Mouse (Mus musculus): ENCODE data around the gene Arhgef3.

Gene Arhgef3

DNA sequence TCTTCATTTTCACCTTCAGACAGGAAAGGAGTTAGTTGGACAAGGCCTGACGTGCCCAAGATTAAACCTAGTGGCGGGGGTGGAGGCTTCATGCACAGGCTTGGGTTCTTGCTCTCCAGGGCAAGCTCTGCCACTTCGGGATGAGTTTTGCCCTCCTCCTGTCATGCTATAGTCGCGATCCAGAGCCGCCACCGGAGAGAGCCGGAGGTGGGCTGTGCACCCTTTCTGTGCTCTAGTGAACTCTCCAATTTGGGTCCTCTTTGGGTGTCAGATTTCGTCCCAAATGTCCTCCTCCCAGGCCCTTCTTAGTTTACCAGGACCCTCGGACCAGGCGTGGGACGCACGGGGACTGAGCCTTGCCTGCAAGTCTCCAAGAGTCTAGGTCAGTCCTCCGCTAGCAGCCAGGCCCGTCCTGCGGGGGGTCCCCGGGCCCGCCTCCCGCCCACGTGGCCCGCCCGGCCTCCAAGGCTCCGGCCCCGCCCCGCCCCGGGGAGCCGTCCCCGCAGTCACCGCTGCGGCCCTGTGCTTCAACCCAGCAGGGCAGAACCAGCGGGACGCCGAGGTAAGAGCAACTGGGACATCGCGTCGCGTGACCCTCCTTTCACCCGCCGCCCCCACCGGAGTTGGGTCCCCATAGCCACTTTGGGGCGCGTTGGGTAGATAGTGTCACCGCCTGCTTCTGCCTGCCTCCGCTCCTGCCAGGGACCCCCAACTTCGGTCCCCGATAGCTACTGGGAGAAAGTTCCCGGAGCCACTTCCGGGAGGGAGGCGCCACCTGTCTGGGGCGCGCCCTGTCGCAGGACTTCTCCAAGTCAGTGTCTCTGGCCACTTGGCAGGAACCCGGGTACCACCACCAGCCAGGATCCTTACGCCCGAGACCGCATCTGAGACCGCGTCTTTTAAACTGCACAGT lies at the start of gene Arhgef3:
Gene Arhgef3, plus strand, starts transcription at position 538 of the 913 bp plus-strand sequence.
- DNase-seq = peak; percentile 66 to 73

DNA sequence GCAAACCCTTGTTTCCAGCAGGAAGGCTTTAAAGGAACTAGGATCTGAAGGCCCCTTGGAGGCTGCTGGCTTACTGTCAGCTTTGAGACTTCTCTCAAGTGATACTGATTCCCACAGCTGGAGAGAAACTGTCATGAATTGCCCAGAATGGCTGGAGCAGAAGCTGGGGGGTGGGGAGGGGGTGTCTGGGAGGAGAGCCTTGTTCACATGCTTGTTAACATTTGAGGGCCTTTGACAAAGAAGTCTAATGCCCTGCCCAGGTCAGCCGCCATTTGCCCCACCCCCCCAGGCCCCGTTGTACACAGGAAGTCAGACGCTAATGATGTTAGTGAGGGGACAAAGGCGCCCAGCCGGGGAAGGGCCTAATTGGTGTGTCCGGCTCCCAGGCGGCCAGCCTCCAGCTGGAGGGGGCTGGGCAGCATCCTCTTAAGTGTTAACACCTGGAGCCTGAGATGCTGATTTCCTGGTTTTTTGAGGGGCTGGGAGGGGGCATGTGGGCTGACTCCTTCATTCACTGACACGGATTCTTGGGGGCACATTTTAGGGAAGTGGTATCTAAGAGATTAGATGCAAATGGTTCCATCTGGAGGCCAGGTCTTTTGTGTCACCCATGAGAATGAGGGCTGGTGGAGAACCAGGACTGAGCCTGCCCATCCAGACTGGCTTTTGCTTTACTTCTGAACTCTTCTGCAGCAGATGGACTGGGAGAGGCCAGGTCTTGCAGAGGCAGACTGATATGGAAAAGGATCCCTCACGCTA lies 48.3 kb upstream of the Arhgef3 start:
- DNase-seq = peak; percentile 25 to 37

DNA sequence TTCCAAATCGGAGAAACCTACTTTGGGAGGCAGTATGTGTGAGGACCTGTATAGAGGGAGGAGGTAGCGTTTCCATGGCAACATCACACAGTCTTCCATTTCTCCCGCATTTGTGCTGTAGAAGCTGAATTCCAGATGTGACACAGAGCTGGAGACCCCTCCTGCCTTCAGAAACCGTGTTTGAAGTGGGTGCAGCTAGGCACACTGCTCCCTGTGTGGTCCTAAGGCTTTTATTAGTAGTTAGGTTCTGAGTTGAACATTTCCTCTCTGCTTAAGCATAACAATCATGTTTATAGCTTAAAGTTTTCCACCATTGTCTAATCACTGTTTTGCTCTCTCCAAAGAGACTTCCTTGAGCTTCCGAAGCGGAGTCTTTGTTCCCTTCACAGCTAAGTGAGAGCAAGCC lies 46.8 kb upstream of the Arhgef3 start:
- DNase-seq = no peak

DNA sequence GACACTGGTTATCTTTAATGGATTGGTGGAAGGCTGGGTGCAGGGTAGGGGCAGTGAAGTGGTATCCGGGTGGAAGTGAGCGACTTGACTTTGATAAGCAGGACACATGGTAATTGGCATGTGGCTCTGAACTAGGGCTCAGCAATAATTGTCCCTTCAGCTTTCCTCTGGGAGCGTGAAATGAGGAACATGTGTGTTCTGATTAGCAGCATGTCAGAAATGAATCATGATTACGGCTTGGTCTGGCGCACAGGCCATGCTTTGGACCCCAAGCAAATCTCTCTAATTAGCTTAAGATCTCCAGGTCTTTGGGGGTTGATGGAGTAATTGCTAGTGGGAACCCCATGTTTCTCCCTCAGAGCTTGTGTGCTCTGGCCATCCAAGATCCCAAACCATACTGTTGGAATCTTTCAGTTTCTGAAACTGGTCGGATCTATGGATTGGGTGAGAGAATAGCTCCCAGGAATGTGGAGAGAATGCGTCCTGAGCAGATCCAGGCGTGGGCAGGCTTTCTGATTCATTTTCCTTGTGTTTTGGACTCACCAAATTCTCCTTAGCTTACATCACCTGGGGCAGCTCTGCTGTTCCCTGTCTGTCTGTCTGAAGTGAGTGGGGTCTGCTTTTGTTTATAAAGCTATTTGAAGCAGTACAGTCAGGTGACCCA lies 45.1 kb upstream of the Arhgef3 start:
- DNase-seq = no peak

DNA sequence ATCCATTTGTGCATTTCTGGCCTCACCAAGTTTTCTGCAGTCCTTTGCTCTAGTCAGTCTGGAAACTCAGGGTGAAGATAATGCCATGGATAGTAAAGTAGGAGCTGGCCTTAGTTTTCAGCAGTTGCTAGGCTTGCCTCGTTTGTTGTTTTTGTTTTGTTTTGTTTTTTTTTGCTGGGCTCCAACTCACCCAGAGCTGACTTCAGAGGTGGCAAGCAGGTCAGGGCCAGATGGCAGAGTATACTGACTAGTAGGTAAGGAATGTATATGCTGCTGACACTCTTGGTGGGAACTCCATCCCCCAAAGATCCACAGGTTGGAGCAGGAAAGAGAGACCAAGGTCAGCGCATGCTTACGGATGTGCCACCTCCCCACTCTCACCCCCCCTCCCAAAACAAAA lies 44.6 kb upstream of the Arhgef3 start:
- no peak for DNase-seq

DNA sequence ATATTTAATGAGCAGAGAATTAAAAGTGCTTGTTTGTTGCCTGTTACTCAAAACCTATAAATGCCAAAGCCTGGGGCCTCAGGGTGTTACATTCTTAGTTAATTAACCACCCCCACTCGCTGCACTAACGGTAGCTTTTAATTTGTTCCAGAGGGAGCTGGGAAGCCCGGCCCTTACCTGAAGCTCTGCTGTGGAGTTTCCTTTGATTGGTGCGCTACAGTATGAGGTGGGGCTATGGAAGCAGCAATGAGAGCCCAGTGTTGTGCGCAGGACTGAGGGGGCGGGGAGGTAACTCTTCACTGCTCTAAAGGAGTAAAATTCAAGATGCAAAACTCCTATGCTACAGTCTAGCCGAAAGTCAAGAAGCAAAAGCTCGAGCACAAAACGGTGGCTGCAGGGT lies 43.9 kb upstream of the Arhgef3 start:
- no peak for DNase-seq

DNA sequence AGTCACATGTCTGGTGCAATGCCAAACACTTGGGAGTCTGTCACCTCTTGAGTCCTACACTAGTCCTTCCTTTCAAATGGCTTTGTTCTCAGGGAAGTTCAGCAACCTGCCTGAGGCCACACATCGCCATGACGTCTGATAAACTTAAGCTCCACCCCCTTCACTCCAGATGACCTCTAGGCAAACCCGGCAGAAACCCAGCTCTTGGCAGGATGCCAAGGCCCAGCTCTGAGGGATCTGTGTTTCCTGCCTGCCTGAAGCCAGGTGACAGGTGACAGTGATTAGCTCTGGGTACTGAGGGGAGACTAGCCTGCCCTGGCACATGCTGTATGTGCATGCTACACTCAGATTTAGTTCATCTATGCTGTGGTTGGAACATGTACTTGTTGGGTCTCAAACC lies 42.7 kb upstream of the Arhgef3 start:
- peak; percentile 53 to 71 for DNase-seq

DNA sequence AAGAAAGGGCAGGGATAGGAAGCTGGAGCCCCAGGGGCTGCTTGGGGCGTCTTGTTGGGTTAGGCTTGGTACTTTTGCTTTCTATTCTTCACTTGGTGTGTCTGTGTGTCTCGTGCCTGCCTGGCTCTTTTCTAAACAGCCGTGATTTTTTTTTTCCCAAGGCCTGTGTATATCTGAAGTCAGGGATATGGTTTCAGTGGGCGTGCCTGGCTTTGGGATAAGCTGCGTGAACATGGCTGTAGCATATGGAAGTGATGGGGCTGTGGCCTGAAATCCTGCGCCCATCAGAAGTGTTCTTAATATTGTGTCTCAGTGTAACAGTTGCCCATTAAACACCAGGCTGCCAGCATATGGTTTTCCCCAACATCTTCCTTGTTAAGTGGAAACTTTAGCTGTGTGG lies 39.6 kb upstream of the Arhgef3 start:
- DNase-seq = no peak

DNA sequence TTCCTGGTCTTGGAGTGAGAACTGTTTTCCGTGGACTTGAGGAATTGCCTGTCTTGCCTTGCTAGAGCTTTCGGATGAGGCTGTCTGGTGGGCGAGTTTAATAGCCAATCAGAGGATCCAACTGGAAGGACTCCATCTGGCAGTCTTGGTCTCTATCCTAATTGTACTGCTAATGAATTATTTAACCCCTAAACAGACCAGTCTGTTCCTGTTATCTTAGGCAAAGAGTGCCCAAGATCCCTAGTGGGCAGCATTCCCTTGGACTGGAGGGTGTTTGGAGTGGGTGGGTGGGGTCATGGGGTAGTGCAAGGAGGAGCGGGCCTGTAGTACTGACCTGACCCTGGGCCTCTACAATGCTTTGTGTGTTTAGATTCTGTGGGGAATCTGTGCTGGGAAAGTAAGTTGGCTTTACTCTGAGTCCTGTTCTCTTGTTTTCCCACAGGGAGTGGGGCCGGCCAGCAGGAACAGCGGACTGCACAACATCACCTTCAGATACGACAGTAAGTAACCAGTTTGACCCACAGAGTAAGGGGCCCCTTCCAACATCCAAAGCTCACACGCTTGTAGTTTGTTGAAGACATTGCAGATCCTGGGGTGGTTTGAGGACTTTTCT lies 38.7 kb upstream of the Arhgef3 start:
- DNase-seq = no peak

DNA sequence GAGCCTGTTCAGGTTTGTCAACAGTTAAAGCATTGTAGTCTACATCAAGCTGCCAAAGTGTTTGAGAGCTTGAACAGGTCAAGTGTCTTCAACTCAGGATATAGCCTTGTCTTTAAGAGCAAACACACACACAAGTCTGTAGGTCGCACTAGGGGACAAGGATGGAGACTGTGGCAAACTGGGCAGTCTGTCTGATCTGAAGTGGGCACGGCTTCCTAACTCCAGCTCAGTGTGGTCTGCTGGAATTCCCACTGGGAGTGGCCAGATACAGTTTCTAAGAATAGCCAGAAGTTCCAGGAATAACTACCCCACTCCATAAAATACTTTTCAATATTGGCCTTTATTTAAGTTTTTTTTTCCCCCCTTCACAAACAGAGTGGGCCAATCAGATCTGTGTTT lies 38.2 kb upstream of the Arhgef3 start:
- no peak for DNase-seq

DNA sequence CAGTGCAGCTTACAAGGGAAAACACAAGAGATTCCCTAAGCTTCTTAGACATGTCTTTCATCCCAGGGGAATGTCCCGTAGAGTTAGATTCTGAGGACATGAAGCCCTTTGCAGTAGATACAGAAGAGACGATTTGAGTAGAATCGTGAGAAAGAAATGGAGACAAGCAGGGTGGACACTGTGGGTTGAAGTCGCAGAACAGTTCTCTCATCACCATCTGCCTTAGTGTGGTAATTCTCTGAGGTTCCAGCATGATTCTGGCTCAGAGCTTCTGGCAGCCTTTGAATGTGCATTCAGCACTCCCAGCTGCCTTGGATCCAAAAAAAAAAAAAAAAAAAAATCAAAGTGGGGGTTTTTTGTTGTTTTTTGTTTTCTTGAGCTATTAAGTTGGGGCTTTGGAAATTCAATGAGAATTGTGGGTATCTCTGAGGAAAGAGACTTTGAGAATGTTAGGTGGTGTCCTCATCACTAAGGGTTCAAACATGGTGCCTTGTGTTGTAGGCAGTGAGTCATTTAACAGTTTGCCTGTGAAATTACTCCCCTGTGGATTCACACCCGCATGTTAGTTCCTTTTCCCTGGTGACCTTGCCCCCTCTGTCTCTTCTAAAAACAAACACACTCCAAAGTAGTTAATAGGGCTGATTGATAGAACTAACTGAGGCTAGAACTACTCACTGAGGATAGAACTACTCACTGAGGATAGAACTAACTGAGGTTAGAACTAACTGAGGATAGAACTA lies 33.0 kb upstream of the Arhgef3 start:
- no peak for DNase-seq

DNA sequence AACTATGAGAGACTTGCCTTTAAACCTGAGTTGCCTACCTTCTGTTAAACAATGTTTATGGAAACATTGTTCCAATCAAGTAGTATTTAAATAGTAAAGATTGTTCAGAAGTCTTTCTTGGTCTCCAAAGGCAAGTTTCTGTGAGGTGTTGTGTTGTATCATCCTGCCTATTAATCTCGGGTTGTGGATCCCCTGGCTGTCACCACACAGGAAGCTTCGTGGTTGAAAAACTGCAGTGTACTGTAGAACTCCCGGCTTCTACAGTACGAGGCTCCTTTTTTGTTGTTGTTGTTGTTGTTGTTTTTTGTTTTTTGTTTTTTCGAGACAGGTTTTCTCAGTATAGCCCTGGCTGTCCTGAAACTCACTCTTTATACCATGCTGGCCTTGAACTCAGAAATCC lies 29.2 kb upstream of the Arhgef3 start:
- DNase-seq = no peak

DNA sequence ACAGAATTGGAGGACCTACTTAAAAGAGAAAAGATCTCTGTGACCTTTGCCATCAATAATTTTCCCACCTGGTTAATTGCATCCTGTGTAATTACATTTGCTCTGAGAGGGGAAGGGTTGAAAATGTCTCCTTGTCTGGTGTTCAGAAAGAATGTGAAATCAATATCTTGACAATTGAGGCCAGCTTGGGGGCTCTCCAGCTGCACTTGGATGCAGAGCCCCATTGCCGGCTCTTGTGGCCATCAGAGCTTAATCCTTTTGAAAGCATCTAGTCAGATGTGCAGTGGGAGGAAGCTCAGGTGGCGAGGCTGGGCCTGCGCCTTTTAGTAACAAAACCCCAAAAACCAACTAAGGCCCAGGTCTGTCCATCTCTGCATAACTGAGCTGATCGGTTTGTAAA lies 28.7 kb upstream of the Arhgef3 start:
- DNase-seq = no peak

DNA sequence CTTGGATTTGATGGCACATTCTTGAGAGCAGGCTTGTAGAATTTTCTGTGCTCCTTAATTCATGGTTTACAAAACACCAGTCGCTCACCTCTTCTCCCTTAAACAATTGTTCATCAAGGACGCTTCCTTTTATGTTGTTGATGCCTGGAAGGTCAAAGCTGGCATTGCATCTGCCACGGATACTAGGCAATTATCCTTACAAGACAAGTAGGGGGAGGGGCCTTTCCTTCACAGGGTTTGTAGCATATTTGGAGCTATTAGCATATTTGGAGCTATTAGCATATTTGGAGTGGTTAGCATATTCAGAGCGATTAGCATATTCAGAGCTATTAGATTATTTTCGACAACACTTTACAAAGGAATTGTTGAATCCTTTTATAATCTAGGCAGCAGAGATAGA lies 20.5 kb upstream of the Arhgef3 start:
- DNase-seq = no peak

DNA sequence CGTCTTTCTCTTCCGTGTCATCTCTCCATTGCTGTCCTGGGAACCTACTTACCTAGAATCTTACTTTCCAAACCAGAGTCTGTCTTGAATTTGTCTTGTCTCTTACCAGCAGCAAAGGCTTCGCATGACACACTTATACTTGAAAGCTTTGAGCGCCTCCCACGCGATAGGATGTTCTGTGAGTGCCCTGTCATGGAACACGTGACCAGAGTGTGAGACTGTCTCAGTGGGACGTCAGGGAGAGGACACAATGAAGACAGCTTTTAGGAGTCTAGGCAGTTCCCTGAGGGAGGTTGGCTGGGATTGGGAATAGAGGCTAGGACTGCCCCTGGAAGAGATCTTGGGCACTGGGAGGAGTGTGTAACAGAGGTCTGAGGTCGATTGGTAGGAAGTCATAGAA lies 18.6 kb upstream of the Arhgef3 start:
- no peak for DNase-seq

DNA sequence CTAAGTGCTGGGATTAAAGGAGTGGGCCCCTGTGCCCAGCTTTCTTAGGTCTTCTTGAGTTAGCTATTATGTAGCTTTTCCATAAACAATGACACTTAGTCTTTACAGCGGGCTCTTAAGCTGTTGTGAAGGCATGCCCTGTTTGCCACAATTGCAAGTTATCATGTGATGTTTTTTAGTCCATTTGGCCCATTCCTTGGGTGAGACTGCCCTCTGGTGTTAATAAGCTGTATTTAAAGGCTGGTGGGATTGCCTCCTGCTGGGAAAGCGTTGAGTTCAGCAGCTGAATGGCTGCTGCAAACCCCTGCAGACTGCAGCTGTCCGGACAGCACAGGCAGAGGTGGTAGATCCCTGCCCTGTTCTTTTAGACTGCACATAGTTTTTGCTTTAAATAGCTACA lies 17.9 kb upstream of the Arhgef3 start:
- peak; percentile 60 to 71 for DNase-seq

DNA sequence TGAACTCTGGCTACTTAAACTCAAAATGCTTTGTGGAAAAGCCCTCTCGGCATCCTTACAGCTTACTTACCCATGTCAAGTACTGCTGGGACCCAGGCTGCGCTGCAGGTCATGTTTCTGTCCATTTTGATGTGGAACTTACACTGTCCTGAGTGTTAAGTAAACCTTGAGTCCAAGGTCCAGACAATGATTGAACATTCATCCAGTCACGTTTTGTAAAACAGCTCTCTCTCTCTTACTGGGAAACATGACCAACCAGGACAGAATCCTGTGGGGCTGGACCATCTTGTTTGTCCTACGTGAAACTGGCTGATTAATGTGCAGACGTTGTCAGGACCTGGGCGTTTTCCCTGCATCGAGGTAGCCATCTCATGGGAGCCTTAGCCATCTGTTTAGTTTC lies 13.0 kb upstream of the Arhgef3 start:
- DNase-seq = no peak

DNA sequence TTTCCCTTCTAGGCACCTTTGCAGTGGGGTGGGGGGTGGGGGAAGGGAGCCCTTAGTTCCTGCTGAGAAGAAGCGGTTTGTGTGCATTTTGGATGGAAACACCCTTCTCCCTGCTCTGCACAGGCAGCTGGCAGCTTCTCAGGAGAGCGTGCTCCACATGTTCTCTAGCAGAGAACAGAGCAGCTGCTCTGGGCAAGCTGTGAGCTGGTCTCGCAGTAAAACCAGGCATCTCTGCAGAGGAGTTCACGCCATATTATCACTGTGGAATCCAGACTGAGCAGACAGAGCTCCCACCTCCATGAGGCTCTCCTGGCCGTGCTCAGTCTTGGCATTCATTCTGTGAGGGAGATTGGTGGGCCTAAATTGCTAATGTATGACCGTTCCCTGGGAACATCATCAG lies 12.0 kb upstream of the Arhgef3 start:
- no peak for DNase-seq

DNA sequence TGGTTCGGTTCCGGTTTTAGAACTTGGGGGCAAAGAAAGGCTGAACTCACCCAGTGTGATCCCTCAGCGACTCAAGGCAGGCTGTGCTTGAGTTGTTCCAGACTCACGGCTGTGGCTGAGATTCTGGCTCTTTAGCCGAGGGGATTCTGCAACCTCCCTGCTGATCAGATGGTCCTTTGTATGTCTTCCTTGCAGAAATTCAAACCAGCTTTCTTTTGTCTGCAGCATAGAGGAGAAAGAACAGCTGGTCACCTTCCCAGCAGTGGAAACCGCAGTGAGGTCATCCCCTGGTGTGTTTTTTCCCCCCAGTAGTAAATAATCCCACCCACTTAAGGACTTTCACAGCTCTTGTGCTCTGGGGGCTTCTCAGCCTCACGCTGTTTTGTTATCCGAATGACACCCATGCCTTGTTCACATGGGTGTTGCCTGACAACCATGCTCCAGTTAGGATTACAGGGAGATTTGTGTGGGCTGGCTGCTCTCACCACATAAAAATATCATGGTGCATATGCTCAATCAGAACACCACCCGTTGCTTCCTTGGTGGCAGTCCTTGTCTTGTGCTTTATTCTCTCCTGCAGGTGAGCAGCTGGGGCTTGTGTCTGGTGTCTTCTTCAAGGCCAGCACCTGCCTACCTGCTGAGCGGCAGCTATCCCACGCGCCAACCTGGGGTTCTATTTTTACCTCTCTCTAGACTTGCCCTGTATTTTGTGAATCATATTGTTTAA lies 8.8 kb upstream of the Arhgef3 start:
- DNase-seq = no peak

DNA sequence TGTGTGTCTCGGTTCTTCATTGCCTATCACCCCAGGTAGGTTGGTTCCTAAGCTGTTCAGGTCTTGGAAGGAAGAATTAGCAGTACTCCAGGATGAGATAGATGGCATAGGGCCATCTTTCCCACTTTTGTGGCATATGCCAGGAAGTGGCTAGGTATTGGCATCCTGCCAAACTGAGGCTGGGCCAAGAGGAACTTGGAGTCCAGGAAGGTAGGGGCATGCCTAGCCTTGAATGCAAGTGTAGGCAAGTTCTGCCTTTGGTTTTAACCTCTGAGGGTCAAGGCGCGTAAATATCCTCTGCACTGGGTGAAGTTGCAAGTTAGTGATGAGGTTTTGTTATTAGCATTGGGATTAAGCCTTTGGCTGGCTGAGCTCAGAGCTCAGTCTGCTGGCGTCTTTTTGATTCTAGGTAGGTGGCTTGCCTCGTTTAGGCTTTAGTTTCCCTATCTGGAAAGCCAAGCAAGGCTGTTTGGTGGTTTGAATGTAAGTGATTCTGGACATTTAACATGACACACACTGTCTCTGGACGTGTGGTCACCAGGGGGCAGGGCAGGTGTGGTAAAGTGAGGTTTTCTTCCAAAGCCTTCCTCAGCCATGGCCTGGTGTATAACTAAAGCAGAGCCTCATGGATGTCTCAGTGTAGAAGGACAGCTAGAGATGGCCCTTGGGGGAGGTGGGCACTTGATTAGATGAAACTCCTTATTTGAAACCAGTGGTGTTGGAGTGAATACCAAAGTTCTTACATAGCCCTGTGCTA lies 5.8 kb upstream of the Arhgef3 start:
- DNase-seq = peak; percentile 46 to 70

DNA sequence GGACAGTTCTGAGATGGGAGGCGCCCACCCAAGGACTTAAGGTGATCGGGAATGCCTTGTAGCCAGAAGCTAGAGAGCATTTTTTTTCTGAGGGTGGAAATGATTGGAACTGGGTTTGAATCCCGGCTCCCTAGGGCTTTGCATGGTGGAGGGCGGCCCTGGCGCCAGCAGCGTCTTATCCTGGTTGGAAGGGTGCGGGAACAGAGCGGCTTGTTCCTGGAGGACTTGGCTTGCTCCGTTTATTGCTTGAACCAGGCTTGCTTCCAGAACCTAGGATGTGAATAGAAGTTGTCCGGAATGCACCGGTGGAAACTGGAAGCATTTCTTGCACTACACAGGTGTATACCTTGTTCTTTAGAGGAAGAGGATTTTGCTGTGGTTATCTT lies 569 bp downstream of the Arhgef3 start:
- no peak for DNase-seq
